ENCODE assay signal across 18 mouse cellular contexts in genomic region chr16:55076172-55076571, GRCm38 (mm10).
A peak's percentile ranks its signal among the peaks of the same experiment; 100 is the strongest.
DNase-seq lines count a peak whose midpoint lies in the region; ATAC-seq lines count a peak whose summit lies in the region.
"Had no signal": no experiment of that assay in that cellular context is flagged by ENCODE, and none has a peak within 500 bp of the region (broad histone marks: within the 10 kb centered on the region; RNA-seq: fewer than 3 reads in every experiment).

No protein-coding gene starts in this region.

- no peak overlapping the region for H3K9ac ChIP-seq in kidney, embryonic 14.5 days (ENCODE audit: low read depth, low read length)
- H3K9ac ChIP-seq in neural tube, embryonic 15.5 days (replicated peaks), result no peak overlapping the region
- H3K9ac ChIP-seq: midbrain, embryonic 15.5 days had no signal

- no peaks in the 10 kb centered on the region for H3K27me3 ChIP-seq in kidney, embryonic 14.5 days (ENCODE audit: control insufficient read depth, insufficient read depth, low read length)
- no peaks in the 10 kb centered on the region for H3K27me3 ChIP-seq in neural tube, embryonic 15.5 days (replicated peaks)
- H3K27me3 ChIP-seq: CH12.LX; midbrain, embryonic 15.5 days had no signal

- no peak for ATAC-seq in kidney, embryonic 14.5 days (ENCODE audit: low FRiP score, low TSS enrichment)
- no peak for ATAC-seq in neural tube, embryonic 15.5 days (ENCODE audit: low FRiP score)
- ATAC-seq: midbrain, embryonic 15.5 days had no signal

- 52% methylated on average over 1 of the region's 1 CpGs for WGBS in kidney, embryonic 14.5 days
- 62% methylated on average over 1 of the region's 1 CpGs for WGBS in neural tube, embryonic 15.5 days

- no peaks in the 10 kb centered on the region for H3K36me3 ChIP-seq in kidney, embryonic 14.5 days (ENCODE audit: control insufficient read depth, insufficient read depth, low read length)
- no peaks in the 10 kb centered on the region for H3K36me3 ChIP-seq in neural tube, embryonic 15.5 days
- H3K36me3 ChIP-seq: midbrain, embryonic 15.5 days had no signal

- H3K4me3 ChIP-seq in kidney, embryonic 14.5 days (ENCODE audit: low read length), result no peak overlapping the region
- H3K4me3 ChIP-seq in neural tube, embryonic 15.5 days (replicated peaks), result no peak overlapping the region
- H3K4me3 ChIP-seq: midbrain, embryonic 15.5 days had no signal

- no peaks in the 10 kb centered on the region for H3K4me1 ChIP-seq in kidney, embryonic 14.5 days (ENCODE audit: control insufficient read depth, insufficient read depth, low read length)
- no peaks in the 10 kb centered on the region for H3K4me1 ChIP-seq in neural tube, embryonic 15.5 days
- H3K4me1 ChIP-seq: midbrain, embryonic 15.5 days had no signal

- no peaks in the 10 kb centered on the region for H3K9me3 ChIP-seq in kidney, embryonic 14.5 days (ENCODE audit: control insufficient read depth, low read length)
- H3K9me3 ChIP-seq in neural tube, embryonic 15.5 days (replicated peaks), result no peaks in the 10 kb centered on the region
- H3K9me3 ChIP-seq: midbrain, embryonic 15.5 days had no signal

- H3K27ac ChIP-seq in kidney, embryonic 14.5 days (ENCODE audit: low read depth, low read length), result no peak overlapping the region
- H3K27ac ChIP-seq in neural tube, embryonic 15.5 days (replicated peaks), result no peak overlapping the region
- H3K27ac ChIP-seq: kidney, postnatal 0 days; midbrain, embryonic 15.5 days had no signal

- intact Hi-C loops in heart, postnatal 25 days (cut with DNase I), result no loop called here

- no peak overlapping the region for H3K4me2 ChIP-seq in kidney, embryonic 14.5 days (replicated peaks; ENCODE audit: low read depth, low read length)
- H3K4me2 ChIP-seq in neural tube, embryonic 15.5 days, result no peak overlapping the region
- H3K4me2 ChIP-seq: liver, embryonic 11.5 days; midbrain, embryonic 15.5 days had no signal

- DNase-seq in cerebellum, adult 9-10 months, result peak; percentile 2
- no peak for DNase-seq in cerebellum, adult 11 months
- DNase-seq in kidney, adult 9 months, result peak; percentile 16
- DNase-seq in brain, adult 2 months (ENCODE audit: low read depth, low spot score), result peak; percentile 3
- DNase-seq in cerebellum, postnatal 14 days, result peak; percentile 67 to 86
- no peak for DNase-seq in heart, postnatal 25 days (ENCODE audit: low spot score)
- DNase-seq: adrenal gland, postnatal 25 days; embryo, embryonic 11 days; gastrocnemius, postnatal 25 days; lung, adult 18-20 months; spleen, adult 18-20 months; thymus, postnatal 36 days had no signal

Comparison
In these comparisons a context has a peak if more than half of its experiments do, and no peak if none do; other contexts are left out.
1. DNase-seq: peak in cerebellum, adult 9-10 months (single experiment), kidney, adult 9 months (single experiment), brain, adult 2 months (single experiment) and cerebellum, postnatal 14 days (2 of 2); none in cerebellum, adult 11 months (single experiment) and heart, postnatal 25 days (single experiment).